Mouse (Mus musculus) hindbrain, embryonic 13.5 days (tissue): ENCODE results near the gene Dock6. TPM values are rescaled to one million over a fixed set of nuclear protein-coding genes. Genes with fewer than 3 reads are reported as not detected.
"Not testable (repeated sequence)": the region's sequence is repeated elsewhere in the genome, so short reads cannot be mapped to it uniquely, and the experiment has no call there.

Experiments
- ATAC-seq: fragments of 200-750 bp; cut with Nextera tagmentation; 2 replicates; pipeline ENCODE4 v1.8.0; 2017; ENCODE audit warnings: moderate TSS enrichment; ENCODE audit not compliant: low FRiP score
- H3K27ac ChIP-seq: fragments of 300-500 bp; sonication (generic); 2 replicates; pipeline ENCODE4 v1.5.1; 2015; ENCODE audit warnings: inconsistent platforms, mild to moderate bottlenecking, moderate library complexity
- H3K27me3 ChIP-seq: fragments of 300-500 bp; sonication (generic); 2 replicates; pipeline ENCODE4 v1.6.1; 2015; ENCODE audit warnings: mild to moderate bottlenecking, inconsistent platforms
- H3K36me3 ChIP-seq: fragments of 300-500 bp; sonication (generic); 2 replicates; pipeline ENCODE4 v1.6.1; 2015; ENCODE audit warnings: mild to moderate bottlenecking, inconsistent platforms
- H3K4me1 ChIP-seq: fragments of 300-500 bp; sonication (generic); replicated peaks from 2 replicates; pipeline ENCODE4 v1.6.1; 2015; ENCODE audit warnings: inconsistent platforms
- H3K4me2 ChIP-seq: fragments of 300-500 bp; sonication (generic); 2 replicates; pipeline ENCODE4 v1.6.1; 2015; ENCODE audit warnings: inconsistent platforms, mild to moderate bottlenecking, moderate library complexity
- H3K4me3 ChIP-seq: fragments of 300-500 bp; sonication (generic); 2 replicates; pipeline ENCODE4 v1.5.1; 2015; ENCODE audit warnings: mild to moderate bottlenecking, inconsistent platforms
- H3K9ac ChIP-seq: fragments of 300-500 bp; sonication (generic); 2 replicates; pipeline ENCODE4 v1.6.1; 2015; ENCODE audit warnings: mild to moderate bottlenecking, inconsistent platforms
- H3K9me3 ChIP-seq: fragments of 300-500 bp; sonication (generic); 2 replicates; pipeline ENCODE4 v1.6.1; 2016; ENCODE audit warnings: inconsistent platforms
- WGBS: fragments of 180-500 bp; shearing (Covaris S2); methylation state at CpG from one replicate; pipeline ENCODE4 v1.1.7; 2015; 5-methylcytosine and 5-hydroxymethylcytosine counted together
- polyA plus RNA-seq: library from polyadenylated mRNA; unstranded; fragments of >200 nt; fragmentation: Nextera tagmentation; extraction: Ambion mirVana; gene quantifications from 2 replicates; pipeline ENCODE4 v1.2.1, GENCODE M21; 2015

Dock6 gene
- 17.2 and 18.2 TPM in 2 replicates for polyA plus RNA-seq

GRCm38 (mm10) chr9:21852128-21853091 lies at the start of gene Dock6:
Gene Dock6, minus strand, starts transcription at chr9:21852635.
- no peaks in the 10 kb centered on the region for H3K9me3 ChIP-seq
- ATAC-seq: peak; percentile 87
- under 1% methylated on average over 54 of the region's 68 CpGs for WGBS
- peaks cover 8% of the 10 kb centered on the region; the same call in 1 of the 2 replicates for H3K27me3 ChIP-seq
- H3K4me1 ChIP-seq: peaks cover 23% of the 10 kb centered on the region
- peak within 1 kb of the TSS; percentile 59 for H3K4me2 ChIP-seq
- H3K9ac ChIP-seq: peak within 1 kb of the TSS; percentile 69
- H3K4me3 ChIP-seq: peak within 1 kb of the TSS; percentile 49
- H3K36me3 ChIP-seq: no peaks in the 10 kb centered on the region
- 0 out of 2 replicates have a peak within 1 kb of the TSS, but pooled peaks have one; percentile 44 for H3K27ac ChIP-seq

GRCm38 (mm10) chr9:21901223-21901820 lies 48.9 kb upstream of the Dock6 start:
- Histone ChIP-seq H3K27ac (peak overlapping the region; percentile 63), H3K4me1 (peaks cover 3% of the 10 kb centered on the region; the same call in 1 of the 2 replicates), H3K9me3 (no peaks in the 10 kb centered on the region), H3K27me3 (peaks cover 44% of the 10 kb centered on the region), H3K36me3 (no peaks in the 10 kb centered on the region), H3K4me2 (peak overlapping the region; percentile 57), H3K9ac (peak overlapping the region; percentile 49; the same call in 1 of the 2 replicates), H3K4me3 (peak overlapping the region; percentile 42)
- WGBS: 12% methylated on average over 10 of the region's 10 CpGs
- peak; percentile 86 for ATAC-seq

GRCm38 (mm10) chr9:21889229-21889628 lies 36.8 kb upstream of the Dock6 start:
- WGBS: 61% methylated on average over 3 of the region's 3 CpGs
- ATAC-seq: no peak
- no peak overlapping the region for H3K4me2 ChIP-seq

DNA sequence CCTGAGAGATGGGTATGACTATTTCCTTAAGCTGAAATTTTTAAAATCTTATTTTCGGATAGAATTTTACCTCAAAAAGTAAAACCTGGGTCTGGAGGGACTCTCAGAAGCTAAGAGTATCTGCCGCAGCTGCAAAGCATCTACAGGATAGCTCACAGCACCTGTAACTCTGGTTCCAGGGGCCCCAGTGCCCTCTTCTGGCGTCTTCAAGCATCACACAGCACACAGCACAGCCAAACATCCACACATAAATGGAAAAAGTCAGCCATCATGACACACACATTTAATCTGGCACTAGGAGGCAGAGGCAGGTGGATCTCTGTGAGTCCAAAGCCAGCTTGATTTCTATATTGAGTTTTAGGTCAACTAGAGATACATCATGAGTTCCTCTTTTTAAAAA lies 24.2 kb upstream of the Dock6 start:
- H3K27me3 ChIP-seq: no peaks in the 10 kb centered on the region
- ATAC-seq: no peak
- H3K9me3 ChIP-seq: no peaks in the 10 kb centered on the region
- H3K4me2 ChIP-seq: no peak overlapping the region
- H3K9ac ChIP-seq: no peak overlapping the region
- H3K36me3 ChIP-seq: no peaks in the 10 kb centered on the region
- H3K4me1 ChIP-seq: no peaks in the 10 kb centered on the region
- H3K4me3 ChIP-seq: no peak overlapping the region
- H3K27ac ChIP-seq: no peak overlapping the region
- WGBS: 62% methylated on average over 3 of the region's 3 CpGs

More at GRCm38 (mm10) chr9:21889229-21889628, 36.8 kb upstream of the Dock6 start:
- H3K9ac ChIP-seq: no peak overlapping the region
- no peak overlapping the region for H3K27ac ChIP-seq
- no peaks in the 10 kb centered on the region for H3K36me3 ChIP-seq
- no peaks in the 10 kb centered on the region for H3K4me1 ChIP-seq
- no peaks in the 10 kb centered on the region for H3K9me3 ChIP-seq
- peaks cover 9% of the 10 kb centered on the region; the same call in 1 of the 2 replicates for H3K27me3 ChIP-seq
- no peak overlapping the region for H3K4me3 ChIP-seq

GRCm38 (mm10) chr9:21872204-21872603 lies 19.8 kb upstream of the Dock6 start:
- Histone ChIP-seq H3K9ac (no peak overlapping the region), H3K27ac (no peak overlapping the region), H3K27me3 (no peaks in the 10 kb centered on the region), H3K4me3 (no peak overlapping the region), H3K4me2 (no peak overlapping the region), H3K36me3 (no peaks in the 10 kb centered on the region), H3K9me3 (no peaks in the 10 kb centered on the region), H3K4me1 (no peaks in the 10 kb centered on the region)
- ATAC-seq: no peak
- WGBS: 73% methylated on average over 4 of the region's 4 CpGs

- peak; percentile 36; the same call in 1 of the 2 replicates for ATAC-seq
- no peak overlapping the region for H3K4me3 ChIP-seq
These were observed 18.6 kb upstream of the Dock6 start for GRCm38 (mm10) chr9:21870879-21871524.

GRCm38 (mm10) chr9:21869290-21869689 lies 16.9 kb upstream of the Dock6 start:
- not testable (repeated sequence) for H3K9me3 ChIP-seq, H3K27ac ChIP-seq, H3K4me2 ChIP-seq, ATAC-seq, H3K4me1 ChIP-seq, H3K36me3 ChIP-seq, H3K27me3 ChIP-seq, H3K9ac ChIP-seq, H3K4me3 ChIP-seq
- WGBS: 56% methylated on average over 7 of the region's 7 CpGs

More at GRCm38 (mm10) chr9:21870879-21871524, 18.6 kb upstream of the Dock6 start:
- Histone ChIP-seq H3K36me3 (no peaks in the 10 kb centered on the region), H3K27ac (no peak overlapping the region), H3K4me2 (peak overlapping the region; percentile 32), H3K4me1 (no peaks in the 10 kb centered on the region), H3K27me3 (no peaks in the 10 kb centered on the region), H3K9me3 (no peaks in the 10 kb centered on the region), H3K9ac (no peak overlapping the region)
- WGBS: 19% methylated on average over 20 of the region's 20 CpGs

- Histone ChIP-seq H3K4me1 (no peaks in the 10 kb centered on the region), H3K9ac (no peak overlapping the region), H3K27ac (no peak overlapping the region), H3K4me3 (no peak overlapping the region), H3K36me3 (no peaks in the 10 kb centered on the region), H3K27me3 (no peaks in the 10 kb centered on the region), H3K9me3 (no peaks in the 10 kb centered on the region), H3K4me2 (no peak overlapping the region)
- no peak for ATAC-seq
- WGBS: 90% methylated on average over 3 of the region's 3 CpGs
These were observed 15.3 kb upstream of the Dock6 start for GRCm38 (mm10) chr9:21867726-21868125.

DNA sequence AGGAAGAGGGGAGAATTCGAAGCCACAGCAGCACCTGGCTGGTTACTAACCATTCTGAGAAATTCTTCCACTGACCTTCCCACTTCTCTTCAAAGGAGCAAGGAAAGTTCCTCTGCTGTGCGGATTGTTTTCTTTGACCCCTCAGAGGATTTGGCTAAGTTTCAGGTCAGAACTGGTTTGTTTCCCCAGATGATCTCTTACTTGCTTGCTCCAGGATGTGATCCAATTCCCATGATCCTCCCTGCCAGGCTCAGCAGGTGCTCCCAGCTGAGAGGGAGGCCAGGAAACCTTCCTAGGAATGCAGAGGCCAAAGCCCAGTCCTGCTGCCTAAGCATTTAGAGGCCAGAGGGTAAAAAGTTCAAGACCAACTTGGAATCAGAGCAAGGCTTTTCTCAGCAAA lies 14.2 kb upstream of the Dock6 start:
- Histone ChIP-seq H3K4me2 (no peak overlapping the region), H3K4me3 (no peak overlapping the region), H3K9ac (no peak overlapping the region), H3K36me3 (no peaks in the 10 kb centered on the region), H3K9me3 (peaks cover 5% of the 10 kb centered on the region; the same call in 1 of the 2 replicates), H3K27ac (peak overlapping the region; percentile 35; the same call in 1 of the 2 replicates), H3K4me1 (no peaks in the 10 kb centered on the region), H3K27me3 (no peaks in the 10 kb centered on the region)
- WGBS: 74% methylated on average over 2 of the region's 2 CpGs
- ATAC-seq: no peak

GRCm38 (mm10) chr9:21865673-21866398 lies 13.4 kb upstream of the Dock6 start:
- no peak for ATAC-seq
- H3K27me3 ChIP-seq: no peaks in the 10 kb centered on the region
- peaks cover 5% of the 10 kb centered on the region; the same call in 1 of the 2 replicates for H3K9me3 ChIP-seq
- no peak overlapping the region for H3K4me2 ChIP-seq
- 74% methylated on average over 5 of the region's 5 CpGs for WGBS
- no peaks in the 10 kb centered on the region for H3K4me1 ChIP-seq
- peak overlapping the region; percentile 55; the same call in 1 of the 2 replicates for H3K27ac ChIP-seq
- no peaks in the 10 kb centered on the region for H3K36me3 ChIP-seq
- H3K9ac ChIP-seq: no peak overlapping the region
- H3K4me3 ChIP-seq: no peak overlapping the region

DNA sequence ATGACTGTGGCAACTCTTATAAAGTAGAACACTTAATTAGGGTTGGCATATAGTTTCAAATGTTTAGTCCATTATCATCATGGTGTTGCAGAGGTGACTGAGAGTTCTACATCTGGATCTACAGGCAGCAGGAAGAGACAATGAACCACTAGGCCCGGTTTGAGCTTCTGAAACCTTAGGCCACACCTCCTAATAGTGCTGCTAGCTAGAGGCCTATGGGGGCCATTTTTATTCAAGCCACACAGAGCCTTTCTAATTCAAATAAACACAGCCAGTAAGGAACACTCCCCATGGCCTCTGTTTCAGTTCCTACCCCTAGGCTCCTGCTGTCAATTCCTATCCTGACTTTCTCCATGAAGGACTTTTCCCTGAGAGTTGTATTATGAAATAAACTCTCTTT lies 9.7 kb upstream of the Dock6 start:
- Histone ChIP-seq H3K4me3 (no peak overlapping the region), H3K27me3 (no peaks in the 10 kb centered on the region), H3K27ac (no peak overlapping the region), H3K36me3 (no peaks in the 10 kb centered on the region), H3K4me1 (no peaks in the 10 kb centered on the region), H3K9ac (no peak overlapping the region), H3K9me3 (peaks cover 5% of the 10 kb centered on the region; the same call in 1 of the 2 replicates), H3K4me2 (no peak overlapping the region)
- 89% methylated on average over 1 of the region's 1 CpGs for WGBS
- no peak for ATAC-seq
